Mouse (Mus musculus): ENCODE data around the gene Fbxo47. TPM values are rescaled to one million over a fixed set of nuclear protein-coding genes. Genes with fewer than 3 reads are reported as not detected.
"Not testable (repeated sequence)": the region's sequence is repeated elsewhere in the genome, so short reads cannot be mapped to it uniquely, and the experiment has no call there.

Gene Fbxo47
- polyA plus RNA-seq, 1 experiment from 2014 or later, result 0.78 TPM

DNA sequence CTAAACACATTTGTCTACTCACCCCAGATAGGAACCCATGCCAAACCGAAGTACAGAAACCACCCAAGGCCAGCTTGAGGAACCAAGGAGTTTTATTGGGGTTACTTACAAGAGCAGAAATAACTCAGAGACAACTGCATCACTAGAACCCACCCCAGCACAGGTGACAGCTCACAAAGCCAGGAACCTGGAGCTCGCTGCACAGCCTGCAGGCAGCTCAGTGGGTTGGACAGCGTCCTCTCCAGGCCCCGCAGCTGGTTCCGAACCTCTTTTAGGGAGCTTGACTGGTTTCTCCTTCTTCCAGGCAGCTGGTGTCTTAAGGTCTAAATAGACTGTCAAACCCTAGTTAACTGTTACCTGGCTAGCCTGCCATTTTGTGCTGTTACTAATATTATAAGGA, 7.9 kb upstream of the Fbxo47 start:
- Histone ChIP-seq H3K4me3 (ENCODE audit: low read depth, low read length) (no peak overlapping the region), H3K9ac (ENCODE audit: low read depth, low read length) (no peak overlapping the region), H3K9me3 (replicated peaks; ENCODE audit: control insufficient read depth, low read length, poor library complexity, severe bottlenecking) (no peaks in the 10 kb centered on the region), H3K27me3 (ENCODE audit: control insufficient read depth, insufficient read depth, low read depth, low read length) (no peaks in the 10 kb centered on the region), H3K36me3 (ENCODE audit: control insufficient read depth, insufficient read depth, low read length) (no peaks in the 10 kb centered on the region), H3K27ac (ENCODE audit: low read length) (no peak overlapping the region), H3K4me1 (ENCODE audit: control insufficient read depth, insufficient read depth, low read length) (no peaks in the 10 kb centered on the region), H3K4me2 (ENCODE audit: low read length) (no peak overlapping the region)
- no peak for ATAC-seq
- WGBS, result 79% methylated on average over 5 of the region's 5 CpGs

DNA sequence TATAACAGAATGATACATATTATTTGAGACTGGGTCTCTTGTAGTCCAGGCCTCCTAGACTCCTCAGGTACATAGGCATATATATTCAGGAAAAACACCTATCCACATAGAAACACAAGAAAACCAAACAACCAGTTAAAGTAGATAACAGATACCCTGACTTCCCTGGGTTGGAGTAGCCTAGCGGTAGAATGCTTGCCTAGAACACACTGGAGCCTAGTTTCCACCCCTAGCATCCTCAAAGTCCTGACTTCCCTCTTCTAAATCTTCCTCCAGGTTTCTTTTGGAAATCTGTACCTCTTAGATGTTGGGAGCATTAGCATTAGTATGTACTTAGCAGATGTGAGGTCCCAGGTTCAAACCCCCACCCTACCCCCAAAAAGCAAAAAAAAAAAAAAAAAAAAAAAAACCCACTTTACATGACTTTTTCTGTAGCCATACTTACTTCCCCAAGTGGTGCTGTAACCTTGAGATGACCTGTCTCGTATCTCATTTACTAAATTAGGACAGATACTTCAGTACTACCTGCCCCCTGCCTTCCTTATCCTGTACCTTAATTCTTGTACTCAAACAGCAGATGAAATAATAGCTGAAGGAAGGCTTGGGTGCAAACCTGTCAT, 1.5 kb upstream of the Fbxo47 start:
- WGBS, result 99% methylated on average over 2 of the region's 2 CpGs
- no peaks in the 10 kb centered on the region for H3K27me3 ChIP-seq (ENCODE audit: control insufficient read depth, insufficient read depth, low read depth, low read length)
- H3K4me3 ChIP-seq (ENCODE audit: low read depth, low read length), result no peak overlapping the region

DNA sequence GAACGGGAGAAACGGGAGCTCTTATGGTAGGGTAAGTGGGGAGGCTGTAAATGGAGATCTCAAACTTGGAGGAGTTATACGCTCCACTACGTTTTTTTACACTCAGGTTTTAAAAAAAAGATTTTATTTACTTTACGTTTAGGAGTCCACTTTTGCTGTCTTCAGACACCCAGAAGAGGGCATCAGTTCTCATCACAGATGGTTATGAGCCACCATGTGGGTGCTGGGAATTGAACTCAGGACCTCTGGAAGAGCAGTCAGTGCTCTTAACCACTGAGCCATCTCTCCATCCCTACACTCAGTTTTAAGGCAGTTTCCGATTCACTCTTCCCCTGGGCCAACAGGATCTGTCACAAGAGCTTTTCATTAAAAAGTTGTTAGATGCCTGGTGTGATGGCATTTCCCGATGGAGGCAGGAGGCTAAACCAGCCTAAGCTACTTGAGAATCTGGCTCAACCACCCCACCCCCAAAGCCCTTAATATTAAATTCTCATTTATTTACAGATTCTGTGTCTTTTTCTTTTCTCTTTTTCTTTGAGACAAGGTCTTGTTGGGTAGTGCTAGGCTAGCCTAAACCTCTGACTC, 739 bp upstream of the Fbxo47 start:
- 26% methylated on average over 7 of the region's 7 CpGs for WGBS
- Histone ChIP-seq H3K4me3 (ENCODE audit: low read depth, low read length) (peak overlapping the region; percentile 69), H3K9me3 (replicated peaks; ENCODE audit: control insufficient read depth, low read length, poor library complexity, severe bottlenecking) (no peaks in the 10 kb centered on the region), H3K27me3 (ENCODE audit: control insufficient read depth, insufficient read depth, low read depth, low read length) (no peaks in the 10 kb centered on the region), H3K36me3 (ENCODE audit: control insufficient read depth, insufficient read depth, low read length) (no peaks in the 10 kb centered on the region), H3K27ac (ENCODE audit: low read length) (peak overlapping the region; percentile 94), H3K4me2 (ENCODE audit: low read length) (peak overlapping the region; percentile 72), H3K4me1 (ENCODE audit: control insufficient read depth, insufficient read depth, low read length) (peaks cover 4% of the 10 kb centered on the region; the same call in 1 of the 2 replicates), H3K9ac (ENCODE audit: low read depth, low read length) (peak overlapping the region; percentile 60; the same call in 1 of the 2 replicates)
- 0 out of 2 replicates have a peak, but pooled peaks have one; percentile 8 for ATAC-seq

More for the DNA sequence above, 1.5 kb upstream of the Fbxo47 start:
- Histone ChIP-seq H3K27ac (ENCODE audit: low read length) (no peak overlapping the region), H3K4me1 (ENCODE audit: control insufficient read depth, insufficient read depth, low read length) (peaks cover 4% of the 10 kb centered on the region; the same call in 1 of the 2 replicates), H3K9me3 (replicated peaks; ENCODE audit: control insufficient read depth, low read length, poor library complexity, severe bottlenecking) (no peaks in the 10 kb centered on the region), H3K36me3 (ENCODE audit: control insufficient read depth, insufficient read depth, low read length) (no peaks in the 10 kb centered on the region), H3K4me2 (ENCODE audit: low read length) (no peak overlapping the region), H3K9ac (ENCODE audit: low read depth, low read length) (no peak overlapping the region)
- no peak for ATAC-seq

DNA sequence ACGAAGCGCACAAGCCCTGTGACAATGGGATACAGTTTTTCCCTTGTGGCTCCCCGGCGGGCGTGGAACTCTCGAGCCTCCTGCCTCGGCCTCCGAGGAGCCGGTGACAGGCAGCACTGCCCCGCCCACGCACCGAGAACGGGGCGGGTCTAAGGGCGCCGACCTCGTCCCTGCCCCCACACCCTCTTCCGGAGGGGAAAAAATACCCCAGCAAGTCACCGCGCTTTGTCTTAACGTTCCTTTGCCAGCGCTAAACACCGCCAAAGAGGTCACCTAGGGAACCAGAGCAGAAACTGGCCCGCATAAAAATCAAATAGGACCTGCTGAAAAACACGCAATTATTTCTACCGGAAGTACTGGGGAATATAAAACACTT, 424 bp downstream of the Fbxo47 start:
- H3K4me3 ChIP-seq (ENCODE audit: low read depth, low read length), result peak overlapping the region; percentile 69
- peak overlapping the region; percentile 94 for H3K27ac ChIP-seq (ENCODE audit: low read length)
- H3K9me3 ChIP-seq (replicated peaks; ENCODE audit: control insufficient read depth, low read length, poor library complexity, severe bottlenecking), result no peaks in the 10 kb centered on the region
- H3K36me3 ChIP-seq (ENCODE audit: control insufficient read depth, insufficient read depth, low read length), result no peaks in the 10 kb centered on the region
- peak overlapping the region; percentile 65 for H3K9ac ChIP-seq (ENCODE audit: low read depth, low read length)
- peak overlapping the region; percentile 72 for H3K4me2 ChIP-seq (ENCODE audit: low read length)
- WGBS, result 4% methylated on average over 26 of the region's 26 CpGs
- no peaks in the 10 kb centered on the region for H3K27me3 ChIP-seq (ENCODE audit: control insufficient read depth, insufficient read depth, low read depth, low read length)
- peaks cover 4% of the 10 kb centered on the region; the same call in 1 of the 2 replicates for H3K4me1 ChIP-seq (ENCODE audit: control insufficient read depth, insufficient read depth, low read length)
- ATAC-seq, result peak; percentile 63

DNA sequence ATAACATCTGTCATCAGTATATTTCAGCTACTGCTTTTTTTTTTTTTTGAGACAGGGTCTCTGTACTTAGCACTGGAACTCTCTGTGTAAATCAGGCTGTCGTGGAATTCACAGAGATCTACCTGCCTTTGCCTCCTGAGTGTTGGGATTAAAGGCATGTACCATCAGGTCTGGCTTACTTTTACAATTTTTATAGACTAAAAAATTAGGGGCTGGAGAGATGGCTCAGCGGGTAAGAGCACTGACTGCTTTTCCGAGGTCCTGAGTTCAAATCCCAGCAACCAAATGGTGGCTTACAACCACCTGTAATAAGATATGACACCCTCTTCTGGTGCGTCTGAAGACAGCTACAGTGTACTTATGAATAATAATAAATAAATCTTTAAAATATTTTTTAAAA, 3.6 kb downstream of the Fbxo47 start:
- H3K4me1 ChIP-seq (ENCODE audit: control insufficient read depth, insufficient read depth, low read length), result peaks cover 4% of the 10 kb centered on the region; the same call in 1 of the 2 replicates
- no peak overlapping the region for H3K4me3 ChIP-seq (ENCODE audit: low read depth, low read length)
- H3K27me3 ChIP-seq (ENCODE audit: control insufficient read depth, insufficient read depth, low read depth, low read length), result no peaks in the 10 kb centered on the region
- no peak overlapping the region for H3K4me2 ChIP-seq (ENCODE audit: low read length)
- no peak for ATAC-seq
- no peak overlapping the region for H3K27ac ChIP-seq (ENCODE audit: low read length)
- H3K36me3 ChIP-seq (ENCODE audit: control insufficient read depth, insufficient read depth, low read length), result no peaks in the 10 kb centered on the region
- WGBS, result 94% methylated on average over 4 of the region's 4 CpGs
- no peaks in the 10 kb centered on the region for H3K9me3 ChIP-seq (replicated peaks; ENCODE audit: control insufficient read depth, low read length, poor library complexity, severe bottlenecking)
- H3K9ac ChIP-seq (ENCODE audit: low read depth, low read length), result no peak overlapping the region

DNA sequence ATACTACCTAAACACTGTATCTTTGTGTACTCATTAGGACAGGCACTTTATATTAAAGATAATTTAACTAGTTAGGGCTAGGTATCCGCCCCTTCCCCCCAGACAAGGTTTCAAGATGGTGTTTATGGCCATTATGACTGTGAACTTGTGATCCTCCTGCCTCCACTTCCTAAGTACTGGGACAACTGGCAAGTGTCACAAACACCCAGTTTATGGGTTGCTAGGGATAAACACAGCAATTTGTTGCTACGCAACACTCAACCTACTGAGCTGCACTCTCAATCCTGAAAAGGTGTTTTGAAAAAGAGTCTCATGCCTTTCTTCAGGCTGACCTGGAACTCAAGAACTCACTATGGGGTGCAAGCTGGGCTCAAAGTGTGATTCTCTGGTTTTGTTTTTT, 6.6 kb downstream of the Fbxo47 start:
- no peak overlapping the region for H3K4me2 ChIP-seq (ENCODE audit: low read length)
- H3K36me3 ChIP-seq (ENCODE audit: control insufficient read depth, insufficient read depth, low read length), result no peaks in the 10 kb centered on the region
- H3K9me3 ChIP-seq (replicated peaks; ENCODE audit: control insufficient read depth, low read length, poor library complexity, severe bottlenecking), result no peaks in the 10 kb centered on the region
- no peak for ATAC-seq
- 87% methylated on average over 2 of the region's 2 CpGs for WGBS
- H3K27ac ChIP-seq (ENCODE audit: low read length), result no peak overlapping the region
- no peaks in the 10 kb centered on the region for H3K27me3 ChIP-seq (ENCODE audit: control insufficient read depth, insufficient read depth, low read depth, low read length)
- H3K4me3 ChIP-seq (ENCODE audit: low read depth, low read length), result no peak overlapping the region
- no peaks in the 10 kb centered on the region for H3K4me1 ChIP-seq (ENCODE audit: control insufficient read depth, insufficient read depth, low read length)
- H3K9ac ChIP-seq (ENCODE audit: low read depth, low read length), result no peak overlapping the region

DNA sequence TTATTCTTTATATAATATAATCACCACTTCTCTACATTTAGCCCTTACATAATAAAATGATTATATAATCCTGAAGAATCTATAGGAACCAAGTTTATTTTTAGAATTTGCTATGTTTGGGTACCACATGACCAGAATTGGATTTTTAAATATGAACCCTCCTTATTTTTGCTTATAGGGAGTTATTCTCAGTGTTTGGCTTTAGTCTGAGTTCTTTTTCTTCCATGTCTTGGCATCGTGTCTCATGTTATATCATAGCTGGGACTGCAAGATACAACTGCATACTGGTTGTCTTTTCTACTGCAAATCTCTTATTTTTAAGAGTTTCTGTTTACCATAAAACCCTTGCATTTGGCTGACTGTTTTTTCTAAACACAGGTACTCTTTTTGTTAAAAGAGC, 9.6 kb downstream of the Fbxo47 start:
- no peaks in the 10 kb centered on the region for H3K36me3 ChIP-seq (ENCODE audit: control insufficient read depth, insufficient read depth, low read length)
- H3K4me3 ChIP-seq (ENCODE audit: low read depth, low read length), result no peak overlapping the region
- no peaks in the 10 kb centered on the region for H3K4me1 ChIP-seq (ENCODE audit: control insufficient read depth, insufficient read depth, low read length)
- H3K27me3 ChIP-seq (ENCODE audit: control insufficient read depth, insufficient read depth, low read depth, low read length), result no peaks in the 10 kb centered on the region
- H3K9ac ChIP-seq (ENCODE audit: low read depth, low read length), result no peak overlapping the region
- no peak overlapping the region for H3K27ac ChIP-seq (ENCODE audit: low read length)
- no peak for ATAC-seq
- no peak overlapping the region for H3K4me2 ChIP-seq (ENCODE audit: low read length)
- H3K9me3 ChIP-seq (replicated peaks; ENCODE audit: control insufficient read depth, low read length, poor library complexity, severe bottlenecking), result no peaks in the 10 kb centered on the region
- 95% methylated on average over 1 of the region's 1 CpGs for WGBS

DNA sequence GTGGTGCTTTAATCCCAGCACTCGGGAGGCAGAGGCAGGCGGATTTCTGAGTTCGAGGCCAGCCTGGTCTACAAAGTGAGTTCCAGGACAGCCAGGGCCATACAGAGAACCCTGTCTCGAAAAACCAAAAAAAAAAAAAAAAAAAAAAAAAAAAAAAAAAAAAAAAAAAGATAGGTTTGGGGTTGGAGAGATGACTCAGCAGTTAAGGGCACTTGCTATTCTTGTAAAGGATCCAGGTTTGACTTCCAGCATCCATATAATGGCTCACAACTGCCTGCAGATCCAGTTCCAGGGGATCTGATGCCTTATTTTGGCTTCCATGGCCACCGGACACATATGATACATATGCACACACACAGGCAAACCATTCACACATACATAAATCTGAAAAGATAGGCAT, 11.6 kb downstream of the Fbxo47 start:
- H3K9me3 ChIP-seq (replicated peaks; ENCODE audit: control insufficient read depth, low read length, poor library complexity, severe bottlenecking); H3K4me3 ChIP-seq (ENCODE audit: low read depth, low read length); H3K27me3 ChIP-seq (ENCODE audit: control insufficient read depth, insufficient read depth, low read depth, low read length); H3K27ac ChIP-seq (ENCODE audit: low read length); ATAC-seq; H3K9ac ChIP-seq (ENCODE audit: low read depth, low read length); H3K4me2 ChIP-seq (ENCODE audit: low read length); H3K4me1 ChIP-seq (ENCODE audit: control insufficient read depth, insufficient read depth, low read length); H3K36me3 ChIP-seq (ENCODE audit: control insufficient read depth, insufficient read depth, low read length): not testable (repeated sequence)
- WGBS, result 86% methylated on average over 5 of the region's 5 CpGs

DNA sequence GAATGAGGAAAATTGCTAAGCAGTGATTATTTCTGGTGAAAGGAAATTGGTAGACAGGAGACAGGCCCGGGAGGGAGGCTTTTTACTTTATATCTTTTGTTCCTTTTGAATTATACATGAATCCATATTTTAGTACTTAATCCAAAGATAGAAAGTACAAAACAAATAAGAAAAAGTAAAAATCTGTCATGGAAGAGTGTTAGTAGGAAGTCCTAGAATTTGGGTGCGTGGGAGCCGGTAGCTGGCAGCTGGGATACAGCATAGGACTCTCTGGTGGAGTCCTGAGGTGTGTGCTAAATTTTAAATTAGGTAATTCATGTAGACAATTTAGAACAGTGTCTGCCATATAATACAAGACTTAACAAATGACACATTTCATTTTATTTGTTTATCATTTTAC, 16.4 kb downstream of the Fbxo47 start:
- 87% methylated on average over 3 of the region's 3 CpGs for WGBS
- Histone ChIP-seq H3K4me3 (ENCODE audit: low read depth, low read length) (no peak overlapping the region), H3K27me3 (ENCODE audit: control insufficient read depth, insufficient read depth, low read depth, low read length) (no peaks in the 10 kb centered on the region), H3K4me2 (ENCODE audit: low read length) (no peak overlapping the region), H3K36me3 (ENCODE audit: control insufficient read depth, insufficient read depth, low read length) (no peaks in the 10 kb centered on the region), H3K4me1 (ENCODE audit: control insufficient read depth, insufficient read depth, low read length) (no peaks in the 10 kb centered on the region), H3K27ac (ENCODE audit: low read length) (no peak overlapping the region), H3K9me3 (replicated peaks; ENCODE audit: control insufficient read depth, low read length, poor library complexity, severe bottlenecking) (no peaks in the 10 kb centered on the region), H3K9ac (ENCODE audit: low read depth, low read length) (no peak overlapping the region)
- no peak for ATAC-seq

Measured in midbrain, embryonic 16.5 days (tissue).